Mouse (Mus musculus) inflammation-experienced regulatory T-cells, adult 6 months (primary cell): ENCODE data around the gene Gm16485. TPM values are rescaled to one million over a fixed set of nuclear protein-coding genes. Genes with fewer than 3 reads are reported as not detected.

Experiments used
- ATAC-seq: one replicate; pipeline ENCODE4 v1.8.0; 2017
- polyA plus RNA-seq, 3 experiments: library from polyadenylated mRNA; unstranded; fragments of 100-300 nt; shearing (Covaris generic); gene quantifications; one replicate each; pipeline ENCODE4 v1.2.1; 2017

Gene Gm16485
- polyA plus RNA-seq: not detected

DNA sequence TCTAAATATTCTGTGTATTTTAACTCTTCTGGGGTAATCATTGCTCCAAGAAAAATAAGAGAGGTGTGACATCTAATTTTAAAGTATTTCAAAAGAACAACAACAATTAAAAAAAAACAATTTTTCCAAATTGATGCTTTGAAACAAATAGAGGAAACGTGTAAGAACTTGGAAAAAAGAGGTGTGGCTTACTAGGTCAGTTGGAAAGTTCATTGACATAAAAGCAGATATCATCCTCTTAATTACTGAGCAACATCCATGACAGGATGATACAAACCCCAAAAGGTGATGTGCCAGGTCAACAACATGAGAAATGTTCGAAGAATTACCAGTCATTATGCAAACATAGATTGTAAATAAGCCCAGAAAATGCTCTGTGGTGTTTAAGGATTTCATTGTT, at the start of gene Gm16485:
Gm16485 (plus strand) TSS at position 301 of the 400 bp plus-strand sequence.
- ATAC-seq: no peak

GRCm38 (mm10) chr9:8927561-8927960, 44.0 kb upstream of the Gm16485 start:
- no peak for ATAC-seq

DNA sequence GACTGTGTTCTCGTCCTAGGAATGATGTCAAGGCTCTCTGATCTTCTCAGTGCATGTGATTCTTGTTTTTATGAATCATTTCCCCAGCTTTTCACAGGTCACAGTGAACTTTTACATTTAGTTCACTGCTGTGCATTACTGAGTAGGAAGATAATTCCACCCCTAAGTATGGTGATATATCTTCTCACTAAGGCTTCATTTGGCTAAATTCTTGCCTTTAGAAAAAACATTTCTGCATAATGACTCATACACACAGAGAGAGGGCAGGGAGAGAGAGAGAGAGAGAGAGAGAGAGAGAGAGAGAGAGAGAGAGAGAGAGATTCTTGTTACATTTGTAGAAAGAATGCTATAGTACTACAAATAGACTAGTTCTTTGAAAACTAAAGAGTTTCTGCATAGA, 33.8 kb upstream of the Gm16485 start:
- ATAC-seq: no peak

- ATAC-seq: no peak
Observed at GRCm38 (mm10) chr9:8953306-8953705, 18.3 kb upstream of the Gm16485 start.

DNA sequence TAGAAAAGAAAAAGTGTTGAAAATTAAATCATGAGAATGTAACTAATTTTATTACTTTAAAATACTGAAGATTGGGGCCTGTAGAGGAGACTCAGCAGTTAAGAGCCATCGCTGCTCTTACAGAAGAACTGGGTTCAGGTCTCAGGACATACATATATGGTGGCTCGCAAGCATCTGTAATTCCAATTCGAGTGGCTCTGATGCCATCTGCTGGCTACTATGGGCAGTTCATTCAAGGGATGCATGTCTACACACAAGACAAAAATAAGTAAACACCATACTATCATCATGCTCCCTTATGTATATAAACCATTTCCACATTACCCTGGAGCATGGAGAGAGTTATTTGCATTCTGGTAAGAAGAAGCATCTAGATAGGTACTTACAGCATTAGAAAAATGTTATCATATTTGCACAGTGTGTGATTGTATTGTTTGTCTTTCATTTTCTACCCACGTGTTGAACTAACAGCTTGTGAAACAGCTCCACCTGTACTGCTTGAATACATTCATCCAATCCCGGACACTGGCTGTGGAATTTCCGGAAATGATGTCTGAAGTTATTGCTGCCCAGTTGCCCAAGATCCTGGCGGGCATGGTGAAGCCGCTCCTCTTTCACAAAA, 7.0 kb upstream of the Gm16485 start:
- no peak for ATAC-seq

GRCm38 (mm10) chr9:8970240-8970639, 1.4 kb upstream of the Gm16485 start:
- ATAC-seq: no peak

- no peak for ATAC-seq
Observed at GRCm38 (mm10) chr9:8977775-8978174, 6.2 kb downstream of the Gm16485 start.

DNA sequence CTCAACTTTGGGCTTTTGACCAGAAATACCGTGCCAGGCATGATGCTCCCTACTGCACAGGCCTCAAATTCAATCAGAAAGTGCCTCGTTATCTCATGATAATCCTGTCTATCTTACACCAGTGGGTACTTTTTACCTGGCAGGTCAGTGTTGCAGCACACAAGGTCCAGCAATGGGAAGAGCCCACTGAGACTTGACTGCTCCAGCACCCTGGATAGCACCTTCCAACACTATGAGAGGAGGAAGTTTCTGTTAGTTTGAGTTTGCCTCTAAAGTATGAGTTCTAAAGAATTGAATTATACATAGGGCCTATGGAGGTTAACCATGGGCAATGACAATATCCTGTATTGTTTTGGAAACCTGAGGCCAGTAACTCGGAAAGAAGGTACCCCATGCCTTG, 10.7 kb downstream of the Gm16485 start:
- ATAC-seq: no peak

DNA sequence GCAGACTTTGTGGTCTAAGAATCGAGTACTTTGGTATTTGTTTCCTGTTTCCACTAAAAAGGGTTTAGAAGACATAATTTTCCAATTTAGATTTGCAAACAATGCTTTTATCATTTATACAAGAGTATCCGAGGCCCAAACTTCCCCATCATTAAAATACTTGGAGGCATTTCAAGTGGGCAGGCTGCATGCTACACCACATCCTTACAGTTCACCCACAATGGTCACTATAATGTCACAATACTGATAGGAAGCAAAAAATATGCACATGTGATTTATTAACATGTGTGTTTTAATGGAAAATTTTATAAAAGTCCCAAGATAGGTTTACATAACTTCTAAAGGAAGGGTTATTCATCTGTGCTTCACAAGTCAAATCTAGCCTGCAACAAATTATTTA, 24.9 kb downstream of the Gm16485 start:
- ATAC-seq: no peak

DNA sequence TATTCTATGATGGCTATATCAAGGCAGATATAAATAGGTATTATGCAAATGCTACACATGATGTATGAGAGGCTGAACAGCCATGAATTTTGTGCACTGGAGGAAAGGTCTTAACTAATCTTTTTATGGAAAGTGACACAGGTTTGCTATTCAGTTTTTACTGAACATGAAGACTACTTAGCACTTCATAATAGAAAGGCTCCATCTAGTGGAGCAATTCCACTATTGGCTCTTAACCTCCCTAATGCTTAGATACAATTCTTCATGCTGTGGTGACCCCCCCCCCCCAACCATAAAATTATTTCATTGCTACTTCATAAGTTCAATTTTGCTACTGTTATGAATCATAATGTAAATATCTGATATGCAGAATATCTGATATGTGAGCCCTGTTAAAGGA, 29.6 kb downstream of the Gm16485 start:
- ATAC-seq: no peak

GRCm38 (mm10) chr9:9015108-9015507, 43.5 kb downstream of the Gm16485 start:
- no peak for ATAC-seq

Other genes starting within 250 kb of the Gm16485 start
- gene Pgr, start 72.0 kb upstream of the Gm16485 start, polyA plus RNA-seq: not detected